Mouse (Mus musculus): ENCODE data around the gene Lrrc18. TPM values are rescaled to one million over a fixed set of nuclear protein-coding genes. Genes with fewer than 3 reads are reported as not detected.

Gene Lrrc18
- total and polyA plus RNA-seq, 2 experiments, result 0.07 to 0.28 TPM

GRCm38 (mm10) chr14:33058881-33059660 lies 67.9 kb downstream of the Lrrc18 start:
- no peak for DNase-seq (ENCODE audit: extremely low read depth, low read depth, low spot score)
- Histone ChIP-seq H3K36me3 (ENCODE audit: control insufficient read depth, insufficient read depth, low read length) (no peaks in the 10 kb centered on the region), H3K4me1 (ENCODE audit: control insufficient read depth, insufficient read depth, low read length) (no peaks in the 10 kb centered on the region), H3K4me3 (ENCODE audit: insufficient read depth, low read depth, low read length) (no peak overlapping the region), H3K79me2 (ENCODE audit: control insufficient read depth, insufficient read depth, low read length) (no peaks in the 10 kb centered on the region), H3K27me3 (ENCODE audit: control insufficient read depth, insufficient read depth, low read length) (no peaks in the 10 kb centered on the region), H3K9ac (ENCODE audit: low read depth, low read length) (no peak overlapping the region), H3K27ac (replicated peaks; ENCODE audit: insufficient read depth, low read depth, low read length) (no peak overlapping the region)
- 91% methylated on average over 7 of the region's 7 CpGs for WGBS
- TF ChIP-seq CTCF (IDR thresholded peaks at IDR 0.05; ENCODE audit: low read depth, low read length) (no peak), POLR2A (IDR thresholded peaks at IDR 0.05; ENCODE audit: extremely low read depth, insufficient read depth, low read length) (no peak)

GRCm38 (mm10) chr14:33062996-33063395 lies 71.8 kb downstream of the Lrrc18 start:
- no peaks in the 10 kb centered on the region for H3K4me1 ChIP-seq (ENCODE audit: control insufficient read depth, insufficient read depth, low read length)
- H3K27ac ChIP-seq (replicated peaks; ENCODE audit: insufficient read depth, low read depth, low read length), result no peak overlapping the region
- no peaks in the 10 kb centered on the region for H3K79me2 ChIP-seq (ENCODE audit: control insufficient read depth, insufficient read depth, low read length)
- no peaks in the 10 kb centered on the region for H3K36me3 ChIP-seq (ENCODE audit: control insufficient read depth, insufficient read depth, low read length)
- no peak overlapping the region for H3K9ac ChIP-seq (ENCODE audit: low read depth, low read length)
- 78% methylated on average over 5 of the region's 5 CpGs for WGBS
- DNase-seq (ENCODE audit: extremely low read depth, low read depth, low spot score), result no peak
- TF ChIP-seq POLR2A (IDR thresholded peaks at IDR 0.05; ENCODE audit: extremely low read depth, insufficient read depth, low read length) (no peak), CTCF (IDR thresholded peaks at IDR 0.05; ENCODE audit: low read depth, low read length) (no peak)
- no peaks in the 10 kb centered on the region for H3K27me3 ChIP-seq (ENCODE audit: control insufficient read depth, insufficient read depth, low read length)
- no peak overlapping the region for H3K4me3 ChIP-seq (ENCODE audit: insufficient read depth, low read depth, low read length)

Other genes starting within 250 kb of the Lrrc18 start
- 1.4 and 2.0 TPM in 2 replicates for gene Tmem273, start 205.4 kb upstream of the Lrrc18 start, total RNA-seq (2014; rRNA removed)
- 0.52 and 1.3 TPM in 2 replicates for gene Tmem273, start 205.4 kb upstream of the Lrrc18 start, polyA plus RNA-seq (2012; rRNA removed)
- gene Fam170b, start 157.4 kb upstream of the Lrrc18 start, total RNA-seq (2014; rRNA removed), result 0.09 and 0.13 TPM in 2 replicates
- 0.05 TPM in 1 of 2 replicates, not detected in the other for gene Fam170b, start 157.4 kb upstream of the Lrrc18 start, polyA plus RNA-seq (2012; rRNA removed)
- gene Vstm4, start 134.6 kb upstream of the Lrrc18 start, total RNA-seq (2014; rRNA removed), result 0.92 and 1.3 TPM in 2 replicates
- 0.81 and 0.91 TPM in 2 replicates for gene Vstm4, start 134.6 kb upstream of the Lrrc18 start, polyA plus RNA-seq (2012; rRNA removed)
- 3.0 and 5.8 TPM in 2 replicates for gene Wdfy4, start 194.1 kb downstream of the Lrrc18 start, total RNA-seq (2014; rRNA removed)
- gene Wdfy4, start 194.1 kb downstream of the Lrrc18 start, polyA plus RNA-seq (2012; rRNA removed), result 0.52 and 2.1 TPM in 2 replicates
- gene Arhgap22, start 222.6 kb downstream of the Lrrc18 start, total RNA-seq (2014; rRNA removed), result 0.09 and 0.20 TPM in 2 replicates
- 0.27 and 0.57 TPM in 2 replicates for gene Arhgap22, start 222.6 kb downstream of the Lrrc18 start, polyA plus RNA-seq (2012; rRNA removed)